Mouse (Mus musculus) liver, embryonic 14.5 days (tissue): ENCODE data around the gene Fam122a.

Experiments used
- CTCF ChIP-seq: IDR thresholded peaks from 2 replicates; pipeline ENCODE4 v1.5.1; 2016; ENCODE audit warnings: antibody characterized with exemption, low read depth, control low read depth
- EP300 ChIP-seq: IDR thresholded peaks from 2 replicates; pipeline ENCODE4 v1.6.1; 2016; ENCODE audit warnings: antibody characterized with exemption, low read depth

DNA sequence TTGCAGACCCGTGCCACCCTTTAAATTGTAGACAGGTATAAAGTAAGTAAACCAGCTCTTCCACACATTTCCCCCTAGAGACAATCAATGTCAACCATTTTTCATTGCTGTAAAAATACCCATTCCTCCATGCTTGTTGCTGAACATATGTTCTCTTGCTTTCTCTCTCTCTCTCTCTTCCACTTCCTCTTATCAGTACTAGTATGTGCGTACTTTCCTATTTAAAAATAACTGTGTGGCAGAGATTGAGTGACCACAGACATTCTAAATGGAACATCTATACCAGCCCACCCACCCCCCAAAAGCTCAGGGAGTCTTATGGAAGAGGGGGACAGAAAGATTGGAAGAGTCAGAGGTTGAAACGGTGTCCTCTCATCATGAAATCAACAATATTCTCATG, 32.8 kb downstream of the Fam122a start:
- TF ChIP-seq CTCF (no peak), EP300 (no peak)
